Mouse (Mus musculus): ENCODE measurements at regions not wholly inside any gene's neighbourhood (a gene's known extent, or its start where the extent isn't known, plus 50 kb on each side); places are given as distances from the start of the nearest gene placed in this dataset.

GRCm38 (mm10) chr3:40169590-40169989 is 361.5 kb upstream of the Intu start:
- DNase-seq (ENCODE audit: low spot score in 2 of 2), result no peak

- no peak for DNase-seq (ENCODE audit: low spot score in 2 of 2)
Measured at GRCm38 (mm10) chr3:40179726-40180317, 351.3 kb upstream of the Intu start.

DNA sequence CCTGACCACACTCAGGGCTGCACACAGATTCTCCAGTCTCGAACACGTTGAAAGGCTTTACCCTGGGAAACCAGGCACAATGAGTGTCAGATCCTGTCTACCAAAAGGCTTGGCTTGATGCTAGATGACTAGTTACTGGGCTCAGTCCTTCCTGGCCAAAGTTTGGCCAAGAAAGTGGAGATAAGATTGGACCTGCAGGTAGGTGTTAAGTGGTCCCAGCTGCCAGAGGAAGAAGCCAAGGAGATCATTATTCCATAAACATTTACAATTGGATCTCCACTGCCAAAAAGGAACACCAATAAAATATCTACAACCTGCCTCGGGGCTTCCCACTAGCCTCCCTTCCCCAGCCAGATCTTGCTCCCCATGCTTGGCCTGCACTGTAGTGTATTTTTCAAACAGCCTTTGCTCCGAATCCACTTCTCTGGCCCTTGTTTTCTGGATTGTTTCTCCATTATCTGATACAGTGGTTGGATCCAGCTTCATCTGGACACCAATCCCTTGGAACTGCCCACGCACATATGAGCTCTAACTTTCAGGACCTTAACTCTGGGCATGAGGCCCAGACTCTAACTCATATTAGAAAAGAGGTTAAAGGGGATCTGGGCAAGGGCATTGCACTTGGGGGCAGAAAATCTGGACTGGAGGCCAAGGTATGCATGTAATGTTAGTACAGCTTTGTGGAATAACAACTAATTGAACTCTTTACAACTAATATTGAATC is 345.3 kb upstream of the Intu start:
- no peak for DNase-seq (ENCODE audit: low spot score in 2 of 2)

- DNase-seq (ENCODE audit: low spot score in 2 of 2), result no peak
Measured at GRCm38 (mm10) chr3:40189529-40189928, 341.6 kb upstream of the Intu start.

DNA sequence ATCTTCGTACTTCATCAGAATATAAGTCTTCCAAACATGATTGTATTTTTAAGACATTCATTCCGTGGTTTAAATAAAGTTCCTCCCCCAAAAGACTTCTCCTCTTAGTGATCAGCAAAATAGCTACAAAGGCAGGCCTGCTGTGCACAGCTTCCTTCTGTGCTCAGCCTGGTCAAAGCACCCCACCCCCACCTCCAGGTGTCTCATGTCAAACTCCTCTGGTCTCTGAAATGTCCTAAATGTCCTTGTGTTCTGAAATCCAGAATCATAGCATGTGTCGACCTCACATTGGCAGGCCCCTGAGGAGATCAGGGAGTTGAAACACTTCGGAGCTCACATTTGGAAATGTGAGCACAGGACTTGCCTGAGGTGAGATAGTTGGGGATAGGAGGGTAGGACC is 341.1 kb upstream of the Intu start:
- DNase-seq (ENCODE audit: low spot score in 2 of 2), result no peak

DNA sequence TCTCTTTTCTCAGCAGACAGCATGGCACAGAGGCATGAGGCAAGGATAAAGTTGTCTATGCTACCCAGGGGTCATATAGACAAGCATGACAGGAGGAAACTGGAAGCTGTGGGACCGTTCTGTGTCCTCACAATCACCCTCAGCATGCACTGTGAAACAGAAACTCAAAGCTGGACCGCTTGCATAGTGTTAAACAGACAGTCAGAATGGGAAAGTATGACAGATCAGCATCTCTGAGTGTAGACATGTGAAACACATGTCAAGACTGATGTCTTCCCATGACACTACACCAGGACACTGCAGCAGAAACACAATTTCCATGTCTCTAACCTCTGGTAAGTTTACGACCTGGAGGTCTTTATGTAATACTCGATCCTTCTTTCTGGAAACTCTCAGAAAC is 330.9 kb upstream of the Intu start:
- no peak for DNase-seq (ENCODE audit: low spot score in 2 of 2)

- DNase-seq (ENCODE audit: low spot score in 2 of 2), result no peak
Measured at GRCm38 (mm10) chr3:40206326-40206725, 324.8 kb upstream of the Intu start.

- no peak for DNase-seq (ENCODE audit: low spot score in 2 of 2)
Measured at GRCm38 (mm10) chr3:40211793-40212192, 319.3 kb upstream of the Intu start.

DNA sequence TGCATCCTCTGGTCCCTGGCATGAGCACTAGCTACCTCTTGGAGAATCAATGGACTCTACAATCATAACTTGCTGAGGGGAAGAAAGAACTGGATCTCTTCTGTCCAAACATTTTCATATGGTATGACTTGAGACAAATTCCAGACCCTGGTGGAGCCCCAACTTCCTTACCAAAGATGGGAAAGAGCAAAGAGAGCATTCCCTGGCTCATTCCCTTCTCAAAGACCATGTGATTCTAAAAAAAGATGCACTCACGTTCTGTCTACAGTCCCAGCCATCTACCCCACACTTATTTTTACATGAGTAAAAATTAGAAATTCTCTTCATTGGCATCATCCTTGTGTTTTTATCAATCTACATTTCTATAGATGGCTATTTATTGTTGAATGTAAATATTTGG is 304.3 kb upstream of the Intu start:
- DNase-seq (ENCODE audit: low spot score in 2 of 2), result no peak

- DNase-seq (ENCODE audit: low spot score in 2 of 2), result no peak
Measured at GRCm38 (mm10) chr3:40243499-40244101, 287.5 kb upstream of the Intu start.

- no peak for DNase-seq (ENCODE audit: low spot score in 2 of 2)
Measured at GRCm38 (mm10) chr3:40254376-40254775, 276.7 kb upstream of the Intu start.

GRCm38 (mm10) chr3:40262536-40262935 is 268.6 kb upstream of the Intu start:
- DNase-seq (ENCODE audit: low spot score in 2 of 2), result no peak

GRCm38 (mm10) chr3:40267514-40267913 is 263.6 kb upstream of the Intu start:
- no peak for DNase-seq (ENCODE audit: low spot score in 2 of 2)

DNA sequence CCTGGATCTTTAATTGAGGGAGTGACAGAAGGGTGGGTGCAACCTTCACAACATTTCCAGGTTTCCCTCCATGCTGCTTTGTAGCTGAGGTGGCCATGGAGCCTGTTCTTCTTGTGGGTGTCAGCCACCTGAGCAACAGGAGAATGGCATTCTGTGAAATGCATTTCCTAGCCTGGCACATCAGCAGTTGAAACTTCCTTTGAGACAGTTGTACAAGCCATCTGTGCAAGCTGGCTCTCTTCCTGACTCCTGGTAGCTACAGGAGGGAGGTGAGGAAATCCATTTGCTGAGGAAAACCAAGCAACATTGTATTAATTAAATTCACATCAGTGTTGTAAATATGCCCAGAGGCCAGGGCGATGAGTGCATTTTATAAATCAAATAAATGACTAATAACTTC is 248.2 kb upstream of the Intu start:
- DNase-seq (ENCODE audit: low spot score in 2 of 2), result no peak

DNA sequence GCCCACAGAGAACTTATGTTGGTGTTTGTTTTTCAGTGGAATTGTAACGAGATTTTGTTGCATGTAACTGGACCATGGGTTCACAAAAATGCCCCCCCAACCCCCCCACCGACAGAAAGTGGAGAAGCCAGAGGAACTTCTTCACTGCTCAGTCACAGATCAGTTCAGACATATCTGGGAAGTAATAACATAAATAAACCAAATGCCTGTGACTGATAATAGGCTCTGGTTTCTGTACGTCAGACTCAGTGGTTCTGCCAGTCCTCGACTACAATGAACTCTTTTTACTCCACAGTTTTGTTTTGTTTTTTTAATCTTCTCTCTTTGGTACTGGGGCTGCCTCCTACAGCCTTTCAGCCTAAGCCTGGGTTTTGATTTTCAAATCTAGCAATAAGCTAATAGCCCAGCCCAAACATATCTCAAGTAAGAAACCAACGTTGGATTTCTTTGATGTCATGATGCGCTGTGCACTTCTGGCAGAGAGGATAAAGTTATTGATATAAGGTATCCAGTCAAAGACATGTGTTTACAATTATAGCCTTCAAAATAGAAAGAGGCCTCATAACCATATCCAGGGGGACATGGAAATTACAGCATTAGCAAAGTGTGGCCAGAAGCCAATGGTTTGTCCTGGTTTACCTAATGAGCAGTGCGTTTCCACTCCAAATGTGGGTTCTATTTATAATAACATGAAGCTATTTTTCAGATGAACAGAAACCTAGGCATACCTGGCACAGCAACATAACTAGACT is 244.0 kb upstream of the Intu start:
- DNase-seq (ENCODE audit: low spot score in 2 of 2), result no peak

DNA sequence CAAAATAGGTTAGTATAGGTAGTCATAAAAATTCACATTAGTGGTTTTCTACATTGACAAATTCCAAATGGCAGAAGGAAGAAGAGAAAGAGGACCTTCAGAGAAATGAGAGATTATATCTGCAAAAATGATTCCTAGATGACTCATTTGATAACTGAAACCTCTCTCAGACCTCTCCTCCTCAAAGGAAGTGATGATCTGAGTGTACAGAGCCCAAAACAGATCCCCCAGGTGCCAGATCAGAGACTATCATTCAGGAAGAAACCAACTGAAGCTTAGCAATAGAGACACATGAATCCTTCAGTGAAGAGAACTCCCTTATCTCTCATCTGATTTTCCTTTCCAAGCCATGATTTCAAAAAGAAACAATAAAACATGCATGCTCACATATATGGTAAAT is 234.0 kb upstream of the Intu start:
- DNase-seq (ENCODE audit: low spot score in 2 of 2), result no peak

GRCm38 (mm10) chr3:40320319-40320718 is 210.8 kb upstream of the Intu start:
- DNase-seq (ENCODE audit: low spot score in 2 of 2), result no peak

GRCm38 (mm10) chr3:40325872-40326803 is 204.9 kb upstream of the Intu start:
- no peak for DNase-seq (ENCODE audit: low spot score in 2 of 2)

DNA sequence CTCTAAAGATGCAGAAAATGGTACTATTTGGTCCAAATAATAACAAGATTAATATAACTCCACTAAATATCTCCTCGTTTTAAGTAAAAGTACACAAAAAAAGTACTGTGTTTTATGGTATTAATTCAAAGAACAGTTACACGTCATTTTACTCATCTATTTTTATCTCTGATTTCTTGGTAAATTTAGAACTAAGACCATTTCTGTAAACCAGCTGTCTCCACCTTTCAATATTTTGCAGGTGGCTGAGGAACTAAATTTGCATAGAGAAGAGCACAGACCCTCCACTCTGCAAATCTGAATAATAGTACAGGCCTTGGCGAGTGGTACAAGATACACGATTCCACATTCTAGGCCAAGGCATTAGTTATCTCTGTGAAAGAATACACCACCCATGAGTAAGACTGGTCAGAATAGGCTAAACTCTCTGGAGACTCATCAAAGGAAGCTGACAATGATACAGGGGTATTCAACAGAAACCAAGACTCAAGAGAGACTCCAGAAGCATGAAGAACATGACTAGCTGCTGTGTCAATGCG is 191.5 kb upstream of the Intu start:
- DNase-seq (ENCODE audit: low spot score in 2 of 2), result no peak

DNA sequence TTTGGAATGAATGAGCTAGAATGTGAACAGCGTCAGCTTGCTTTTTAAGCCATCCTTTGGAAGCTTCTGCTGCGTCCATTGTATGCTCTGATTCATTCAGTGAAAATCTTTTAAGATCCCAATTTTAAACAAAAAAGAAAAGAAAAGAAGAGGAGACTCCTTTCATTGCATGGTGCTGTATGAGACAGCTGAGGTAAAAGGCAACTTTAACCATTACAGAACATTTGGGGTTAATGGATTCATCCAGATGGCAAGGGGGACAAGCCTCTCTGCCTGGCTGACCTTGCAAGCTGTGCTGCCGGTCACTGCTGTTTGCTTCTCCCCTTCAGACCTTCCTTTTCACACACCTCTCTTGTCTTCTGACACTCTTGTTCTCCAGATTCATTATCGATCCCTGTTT is 176.0 kb upstream of the Intu start:
- DNase-seq (ENCODE audit: low spot score in 2 of 2), result no peak

DNA sequence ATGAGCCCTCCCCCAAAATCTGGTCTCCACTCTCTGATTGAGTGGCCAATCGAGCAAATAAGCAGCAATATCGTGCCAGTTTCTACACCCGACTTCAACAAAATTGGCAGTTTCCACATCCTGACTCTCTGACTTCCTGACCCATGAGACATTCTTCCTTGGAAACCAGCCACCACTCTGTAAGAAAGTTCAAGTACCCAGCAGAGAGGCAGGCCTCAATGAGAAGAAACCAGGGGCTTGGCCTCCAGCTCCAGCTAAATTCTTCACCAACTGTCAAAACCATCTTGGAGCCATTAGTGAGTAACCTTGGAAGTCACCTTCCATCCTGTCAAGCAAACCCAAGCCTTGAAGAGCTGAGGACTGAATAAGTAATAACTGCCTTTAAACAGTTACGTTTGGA is 162.7 kb upstream of the Intu start:
- DNase-seq (ENCODE audit: low spot score in 2 of 2), result no peak

Data from spleen, postnatal 10 days (tissue).